Mouse (Mus musculus) bone marrow macrophage, adult 2 months (primary cell): ENCODE results near the gene Khdc1c.

Source experiments
- CTCF ChIP-seq: IDR thresholded peaks from 2 replicates; pipeline ENCODE4 v1.5.1; 2012; ENCODE audit warnings: low read depth, mild to moderate bottlenecking, low read length, moderate library complexity
- POLR2A ChIP-seq: IDR thresholded peaks from 2 replicates; pipeline ENCODE4 v1.6.1; 2012; ENCODE audit warnings: mild to moderate bottlenecking, low read depth, low read length, borderline replicate concordance

DNA sequence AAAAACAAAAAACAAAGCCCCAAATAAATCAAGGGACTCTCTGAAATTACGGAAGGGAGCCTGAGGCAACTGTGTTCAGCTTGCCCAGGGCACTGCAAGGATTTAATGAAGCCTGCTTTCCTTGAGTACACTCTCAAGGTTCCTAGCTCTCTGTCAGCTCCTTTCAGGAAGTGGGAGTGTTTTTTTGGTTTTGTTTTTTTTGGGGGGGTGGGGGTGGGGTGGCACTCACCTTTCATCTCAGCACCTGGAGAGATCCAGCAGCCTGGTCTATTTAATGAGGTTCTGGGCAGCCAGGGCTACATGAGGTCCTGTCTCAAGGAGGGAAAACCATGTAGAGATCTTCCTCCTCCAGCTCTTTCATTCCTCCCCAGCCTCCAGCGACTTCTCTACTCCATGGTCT is 18.8 kb upstream of the Khdc1c start, which contains the start of gene Khdc1a:
- no peak for TF ChIP-seq CTCF
- TF ChIP-seq POLR2A, result no peak
